ENCODE assay signal across 8 mouse cellular contexts in genomic region chr9:21591831-21592702, GRCm38 (mm10). TPM values are rescaled to one million over a fixed set of nuclear protein-coding genes. Genes with fewer than 3 reads are reported as not detected.
DNase-seq lines count a peak whose midpoint lies in the region; ATAC-seq and TF ChIP-seq lines count a peak whose summit lies in the region.

No protein-coding gene starts in this region.

- H3K9ac ChIP-seq in intestine, postnatal 0 days (ENCODE audit: low read depth, low read length): peak overlapping the region; percentile 83
- peak overlapping the region; percentile 77 for H3K9ac ChIP-seq in neural tube, embryonic 13.5 days

- H3K27me3 ChIP-seq in testis, adult 2 months (ENCODE audit: control insufficient read depth, insufficient read depth, low read length): no peaks in the 10 kb centered on the region
- no peaks in the 10 kb centered on the region for H3K27me3 ChIP-seq in intestine, postnatal 0 days (replicated peaks; ENCODE audit: control insufficient read depth, insufficient read depth, low read length)
- H3K27me3 ChIP-seq in neural tube, embryonic 13.5 days: no peaks in the 10 kb centered on the region

- peaks cover 4% of the 10 kb centered on the region for H3K36me3 ChIP-seq in testis, adult 2 months (ENCODE audit: control insufficient read depth, insufficient read depth, low read length)
- peaks cover 34% of the 10 kb centered on the region for H3K36me3 ChIP-seq in intestine, postnatal 0 days (ENCODE audit: control insufficient read depth, insufficient read depth)
- H3K36me3 ChIP-seq in neural tube, embryonic 13.5 days: peaks cover 63% of the 10 kb centered on the region

- peak overlapping the region; percentile 98 for H3K4me3 ChIP-seq in testis, adult 2 months (ENCODE audit: control insufficient read depth, low read depth, low read length)
- H3K4me3 ChIP-seq in intestine, postnatal 0 days (ENCODE audit: low read depth, low read length): peak overlapping the region; percentile 91
- H3K4me3 ChIP-seq in neural tube, embryonic 13.5 days: peak overlapping the region; percentile 99

- H3K9me3 ChIP-seq in intestine, postnatal 0 days (ENCODE audit: control insufficient read depth): no peaks in the 10 kb centered on the region
- H3K9me3 ChIP-seq in neural tube, embryonic 13.5 days: no peaks in the 10 kb centered on the region

- 19% methylated on average over 17 of the region's 17 CpGs for WGBS in intestine, postnatal 0 days
- 21% methylated on average over 17 of the region's 17 CpGs for WGBS in neural tube, embryonic 13.5 days

- no peak for TF ChIP-seq CTCF in testis, adult 2 months (IDR thresholded peaks at IDR 0.05; ENCODE audit: control insufficient read depth, insufficient read depth, insufficient replicate concordance, low read depth, low read length)
- TF ChIP-seq CTCF in intestine, postnatal 0 days (IDR thresholded peaks at IDR 0.05; ENCODE audit: low read depth): no peak

- peak; percentile 54 for DNase-seq in cerebellum, adult 9-11 months
- DNase-seq in cerebellum, postnatal 4 days (ENCODE audit: low spot score in 2 of 2): no peak
- DNase-seq in testis, postnatal 14 days (ENCODE audit: low spot score): no peak
- no peak for DNase-seq in T-cell, adult 2 months (ENCODE audit: low spot score)
- no peak for DNase-seq in testis, postnatal 10 days (ENCODE audit: low spot score)

- H3K4me1 ChIP-seq in testis, adult 2 months (ENCODE audit: control insufficient read depth, insufficient read depth, low read length): peaks cover 9% of the 10 kb centered on the region
- H3K4me1 ChIP-seq in intestine, postnatal 0 days (replicated peaks; ENCODE audit: control insufficient read depth, insufficient read depth, low read length): 0 out of 2 replicates have a peak, but pooled peaks cover 5% of the 10 kb centered on the region
- H3K4me1 ChIP-seq in neural tube, embryonic 13.5 days (replicated peaks): peaks cover 39% of the 10 kb centered on the region

- ATAC-seq in intestine, postnatal 0 days: peak; percentile 50
- peak; percentile 83 for ATAC-seq in neural tube, embryonic 13.5 days (ENCODE audit: low read depth)

- TF ChIP-seq POLR2A in testis, adult 2 months (IDR thresholded peaks at IDR 0.05; ENCODE audit: control insufficient read depth, low read depth, low read length): no peak

- H3K4me2 ChIP-seq in intestine, postnatal 0 days (replicated peaks; ENCODE audit: low read depth): peak overlapping the region; percentile 94
- H3K4me2 ChIP-seq in neural tube, embryonic 13.5 days: peak overlapping the region; percentile 98

- H3K27ac ChIP-seq in testis, adult 2 months (ENCODE audit: control insufficient read depth, insufficient read depth, low read depth, low read length): peak overlapping the region; percentile 95
- peak overlapping the region; percentile 47 for H3K27ac ChIP-seq in intestine, postnatal 0 days (ENCODE audit: low read depth, low read length)
- peak overlapping the region; percentile 82 for H3K27ac ChIP-seq in neural tube, embryonic 13.5 days (replicated peaks)

RNA-seq across cellular contexts. Expression of gene Timm29, which starts 0.5 kb away (rescaled TPM):
- 16.5 and 17.0 TPM in 2 replicates for polyA plus RNA-seq in testis, adult 2 months (2012; rRNA removed)
- polyA plus RNA-seq in intestine, postnatal 0 days (2015; fragmentation: Nextera tagmentation; extraction: Ambion mirVana): 15.1 and 15.9 TPM in 2 replicates
- polyA plus RNA-seq in neural tube, embryonic 13.5 days (2015; fragmentation: Nextera tagmentation; extraction: Ambion mirVana): 54.6 and 58.4 TPM in 2 replicates

RNA-seq across cellular contexts. Expression of gene Yipf2, which starts 0.6 kb away (rescaled TPM):
- polyA plus RNA-seq in testis, adult 2 months (2012; rRNA removed): 33.8 and 35.6 TPM in 2 replicates
- polyA plus RNA-seq in intestine, postnatal 0 days (2015; fragmentation: Nextera tagmentation; extraction: Ambion mirVana): 19.2 and 20.1 TPM in 2 replicates
- polyA plus RNA-seq in neural tube, embryonic 13.5 days (2015; fragmentation: Nextera tagmentation; extraction: Ambion mirVana): 22.7 and 23.5 TPM in 2 replicates

RNA-seq across cellular contexts. Expression of gene Smarca4, which starts 23.9 kb away (rescaled TPM):
- 44.4 and 45.4 TPM in 2 replicates for polyA plus RNA-seq in testis, adult 2 months (2012; rRNA removed)
- polyA plus RNA-seq in intestine, postnatal 0 days (2015; fragmentation: Nextera tagmentation; extraction: Ambion mirVana): 22.1 and 24.4 TPM in 2 replicates
- polyA plus RNA-seq in neural tube, embryonic 13.5 days (2015; fragmentation: Nextera tagmentation; extraction: Ambion mirVana): 149 and 160 TPM in 2 replicates

RNA-seq across cellular contexts. Expression of gene Carm1, which starts 45.4 kb away (rescaled TPM):
- 240 and 245 TPM in 2 replicates for polyA plus RNA-seq in testis, adult 2 months (2012; rRNA removed)
- polyA plus RNA-seq in intestine, postnatal 0 days (2015; fragmentation: Nextera tagmentation; extraction: Ambion mirVana): 10.0 and 11.9 TPM in 2 replicates
- 43.8 and 45.8 TPM in 2 replicates for polyA plus RNA-seq in neural tube, embryonic 13.5 days (2015; fragmentation: Nextera tagmentation; extraction: Ambion mirVana)
